Mouse (Mus musculus): ENCODE results near the gene Unc5a. TPM values are rescaled to one million over a fixed set of nuclear protein-coding genes. Genes with fewer than 3 reads are reported as not detected.

Unc5a gene
- polyA plus RNA-seq, 1 experiment from 2014 or later: 4.6 TPM

- H3K4me3 ChIP-seq (ENCODE audit: low read depth, low read length): no peak overlapping the region
- ATAC-seq (ENCODE audit: low read depth) (no peak), DNase-seq (ENCODE audit: low spot score) (no peak)
- no peaks in the 10 kb centered on the region for H3K27me3 ChIP-seq (replicated peaks; ENCODE audit: control insufficient read depth, insufficient read depth, low read length)
- H3K4me1 ChIP-seq (ENCODE audit: control insufficient read depth, insufficient read depth, low read length): no peaks in the 10 kb centered on the region
- H3K27ac ChIP-seq (replicated peaks; ENCODE audit: low read depth, low read length): no peak overlapping the region
- 51% methylated on average over 8 of the region's 8 CpGs for WGBS
- no peak overlapping the region for H3K4me2 ChIP-seq (ENCODE audit: low read depth, low read length)
- no peaks in the 10 kb centered on the region for H3K9me3 ChIP-seq (ENCODE audit: control insufficient read depth, low read length)
- H3K36me3 ChIP-seq (ENCODE audit: control insufficient read depth, insufficient read depth, low read length): no peaks in the 10 kb centered on the region
- no peak overlapping the region for H3K9ac ChIP-seq (ENCODE audit: low read depth, low read length)
Measured at GRCm38 (mm10) chr13:54925466-54925865, 23.7 kb upstream of the Unc5a start.

GRCm38 (mm10) chr13:54926654-54927053, 22.6 kb upstream of the Unc5a start:
- H3K27ac ChIP-seq (replicated peaks; ENCODE audit: low read depth, low read length): no peak overlapping the region
- no peak overlapping the region for H3K4me2 ChIP-seq (ENCODE audit: low read depth, low read length)
- no peak for DNase-seq (ENCODE audit: low spot score)
- H3K9me3 ChIP-seq (ENCODE audit: control insufficient read depth, low read length): no peaks in the 10 kb centered on the region
- WGBS: 63% methylated on average over 4 of the region's 4 CpGs
- no peak for ATAC-seq (ENCODE audit: low read depth)
- no peaks in the 10 kb centered on the region for H3K36me3 ChIP-seq (ENCODE audit: control insufficient read depth, insufficient read depth, low read length)
- H3K9ac ChIP-seq (ENCODE audit: low read depth, low read length): no peak overlapping the region
- no peaks in the 10 kb centered on the region for H3K4me1 ChIP-seq (ENCODE audit: control insufficient read depth, insufficient read depth, low read length)
- H3K27me3 ChIP-seq (replicated peaks; ENCODE audit: control insufficient read depth, insufficient read depth, low read length): no peaks in the 10 kb centered on the region
- no peak overlapping the region for H3K4me3 ChIP-seq (ENCODE audit: low read depth, low read length)

- Histone ChIP-seq H3K4me2 (ENCODE audit: low read depth, low read length) (no peak overlapping the region), H3K27me3 (replicated peaks; ENCODE audit: control insufficient read depth, insufficient read depth, low read length) (no peaks in the 10 kb centered on the region; the same call in 1 of the 2 replicates), H3K9me3 (ENCODE audit: control insufficient read depth, low read length) (no peaks in the 10 kb centered on the region), H3K36me3 (ENCODE audit: control insufficient read depth, insufficient read depth, low read length) (no peaks in the 10 kb centered on the region), H3K4me1 (ENCODE audit: control insufficient read depth, insufficient read depth, low read length) (no peaks in the 10 kb centered on the region), H3K27ac (replicated peaks; ENCODE audit: low read depth, low read length) (no peak overlapping the region), H3K9ac (ENCODE audit: low read depth, low read length) (no peak overlapping the region), H3K4me3 (ENCODE audit: low read depth, low read length) (no peak overlapping the region)
- WGBS: 40% methylated on average over 4 of the region's 4 CpGs
- no peak for ATAC-seq (ENCODE audit: low read depth)
- no peak for DNase-seq (ENCODE audit: low spot score)
Measured at GRCm38 (mm10) chr13:54930123-54930522, 19.1 kb upstream of the Unc5a start.

GRCm38 (mm10) chr13:54934873-54935272, 14.3 kb upstream of the Unc5a start:
- Histone ChIP-seq H3K4me1 (ENCODE audit: control insufficient read depth, insufficient read depth, low read length) (no peaks in the 10 kb centered on the region), H3K9me3 (ENCODE audit: control insufficient read depth, low read length) (no peaks in the 10 kb centered on the region), H3K4me2 (ENCODE audit: low read depth, low read length) (no peak overlapping the region), H3K4me3 (ENCODE audit: low read depth, low read length) (no peak overlapping the region), H3K27ac (replicated peaks; ENCODE audit: low read depth, low read length) (no peak overlapping the region), H3K27me3 (replicated peaks; ENCODE audit: control insufficient read depth, insufficient read depth, low read length) (peaks cover 6% of the 10 kb centered on the region), H3K36me3 (ENCODE audit: control insufficient read depth, insufficient read depth, low read length) (no peaks in the 10 kb centered on the region), H3K9ac (ENCODE audit: low read depth, low read length) (no peak overlapping the region)
- ATAC-seq (ENCODE audit: low read depth) (no peak), DNase-seq (ENCODE audit: low spot score) (no peak)
- 71% methylated on average over 8 of the region's 8 CpGs for WGBS

- peak; percentile 45 for DNase-seq (ENCODE audit: low spot score)
- WGBS: 52% methylated on average over 4 of the region's 6 CpGs
- no peak overlapping the region for H3K9ac ChIP-seq (ENCODE audit: low read depth, low read length)
- no peak for ATAC-seq (ENCODE audit: low read depth)
- no peak overlapping the region for H3K27ac ChIP-seq (replicated peaks; ENCODE audit: low read depth, low read length)
- no peaks in the 10 kb centered on the region for H3K36me3 ChIP-seq (ENCODE audit: control insufficient read depth, insufficient read depth, low read length)
- no peak overlapping the region for H3K4me3 ChIP-seq (ENCODE audit: low read depth, low read length)
- H3K4me2 ChIP-seq (ENCODE audit: low read depth, low read length): no peak overlapping the region
- H3K9me3 ChIP-seq (ENCODE audit: control insufficient read depth, low read length): no peaks in the 10 kb centered on the region
- H3K27me3 ChIP-seq (replicated peaks; ENCODE audit: control insufficient read depth, insufficient read depth, low read length): peaks cover 6% of the 10 kb centered on the region
- H3K4me1 ChIP-seq (ENCODE audit: control insufficient read depth, insufficient read depth, low read length): no peaks in the 10 kb centered on the region
Measured at GRCm38 (mm10) chr13:54936173-54936572, 13.0 kb upstream of the Unc5a start.

- ATAC-seq (ENCODE audit: low read depth): no peak
- WGBS: 37% methylated on average over 11 of the region's 11 CpGs
- no peak overlapping the region for H3K27ac ChIP-seq (replicated peaks; ENCODE audit: low read depth, low read length)
- peaks cover 18% of the 10 kb centered on the region for H3K27me3 ChIP-seq (replicated peaks; ENCODE audit: control insufficient read depth, insufficient read depth, low read length)
- no peaks in the 10 kb centered on the region for H3K4me1 ChIP-seq (ENCODE audit: control insufficient read depth, insufficient read depth, low read length)
- H3K4me3 ChIP-seq (ENCODE audit: low read depth, low read length): no peak overlapping the region
- H3K9ac ChIP-seq (ENCODE audit: low read depth, low read length): no peak overlapping the region
- H3K9me3 ChIP-seq (ENCODE audit: control insufficient read depth, low read length): no peaks in the 10 kb centered on the region
- no peak for DNase-seq (ENCODE audit: low spot score)
- no peak overlapping the region for H3K4me2 ChIP-seq (ENCODE audit: low read depth, low read length)
- H3K36me3 ChIP-seq (ENCODE audit: control insufficient read depth, insufficient read depth, low read length): no peaks in the 10 kb centered on the region
Measured at GRCm38 (mm10) chr13:54937885-54938284, 11.3 kb upstream of the Unc5a start.

GRCm38 (mm10) chr13:54938493-54938892, 10.7 kb upstream of the Unc5a start:
- WGBS: 88% methylated on average over 3 of the region's 3 CpGs
- no peak for ATAC-seq (ENCODE audit: low read depth)
- H3K27me3 ChIP-seq (replicated peaks; ENCODE audit: control insufficient read depth, insufficient read depth, low read length): peaks cover 18% of the 10 kb centered on the region

GRCm38 (mm10) chr13:54944411-54945157, 4.6 kb upstream of the Unc5a start:
- Histone ChIP-seq H3K27me3 (replicated peaks; ENCODE audit: control insufficient read depth, insufficient read depth, low read length) (peaks cover 56% of the 10 kb centered on the region), H3K4me3 (ENCODE audit: low read depth, low read length) (no peak overlapping the region), H3K4me2 (ENCODE audit: low read depth, low read length) (no peak overlapping the region), H3K9ac (ENCODE audit: low read depth, low read length) (no peak overlapping the region), H3K9me3 (ENCODE audit: control insufficient read depth, low read length) (no peaks in the 10 kb centered on the region), H3K36me3 (ENCODE audit: control insufficient read depth, insufficient read depth, low read length) (no peaks in the 10 kb centered on the region), H3K27ac (replicated peaks; ENCODE audit: low read depth, low read length) (no peak overlapping the region), H3K4me1 (ENCODE audit: control insufficient read depth, insufficient read depth, low read length) (0 out of 2 replicates have a peak, but pooled peaks cover 2% of the 10 kb centered on the region)
- no peak for ATAC-seq (ENCODE audit: low read depth)
- 39% methylated on average over 9 of the region's 9 CpGs for WGBS
- DNase-seq (ENCODE audit: low spot score): no peak

More at GRCm38 (mm10) chr13:54938493-54938892, 10.7 kb upstream of the Unc5a start:
- DNase-seq (ENCODE audit: low spot score): no peak
- no peak overlapping the region for H3K27ac ChIP-seq (replicated peaks; ENCODE audit: low read depth, low read length)
- H3K4me3 ChIP-seq (ENCODE audit: low read depth, low read length): no peak overlapping the region
- H3K4me1 ChIP-seq (ENCODE audit: control insufficient read depth, insufficient read depth, low read length): no peaks in the 10 kb centered on the region
- H3K36me3 ChIP-seq (ENCODE audit: control insufficient read depth, insufficient read depth, low read length): no peaks in the 10 kb centered on the region
- H3K9ac ChIP-seq (ENCODE audit: low read depth, low read length): no peak overlapping the region
- no peaks in the 10 kb centered on the region for H3K9me3 ChIP-seq (ENCODE audit: control insufficient read depth, low read length)
- H3K4me2 ChIP-seq (ENCODE audit: low read depth, low read length): no peak overlapping the region

GRCm38 (mm10) chr13:54945332-54945731, 3.9 kb upstream of the Unc5a start:
- Histone ChIP-seq H3K27ac (replicated peaks; ENCODE audit: low read depth, low read length) (no peak overlapping the region), H3K4me2 (ENCODE audit: low read depth, low read length) (no peak overlapping the region), H3K36me3 (ENCODE audit: control insufficient read depth, insufficient read depth, low read length) (no peaks in the 10 kb centered on the region), H3K9me3 (ENCODE audit: control insufficient read depth, low read length) (no peaks in the 10 kb centered on the region), H3K4me1 (ENCODE audit: control insufficient read depth, insufficient read depth, low read length) (0 out of 2 replicates have a peak, but pooled peaks cover 4% of the 10 kb centered on the region), H3K4me3 (ENCODE audit: low read depth, low read length) (no peak overlapping the region), H3K9ac (ENCODE audit: low read depth, low read length) (no peak overlapping the region), H3K27me3 (replicated peaks; ENCODE audit: control insufficient read depth, insufficient read depth, low read length) (peaks cover 63% of the 10 kb centered on the region)
- ATAC-seq (ENCODE audit: low read depth) (no peak), DNase-seq (ENCODE audit: low spot score) (peak; percentile 78)
- 10% methylated on average over 4 of the region's 4 CpGs for WGBS
